In the genomic region with DNA sequence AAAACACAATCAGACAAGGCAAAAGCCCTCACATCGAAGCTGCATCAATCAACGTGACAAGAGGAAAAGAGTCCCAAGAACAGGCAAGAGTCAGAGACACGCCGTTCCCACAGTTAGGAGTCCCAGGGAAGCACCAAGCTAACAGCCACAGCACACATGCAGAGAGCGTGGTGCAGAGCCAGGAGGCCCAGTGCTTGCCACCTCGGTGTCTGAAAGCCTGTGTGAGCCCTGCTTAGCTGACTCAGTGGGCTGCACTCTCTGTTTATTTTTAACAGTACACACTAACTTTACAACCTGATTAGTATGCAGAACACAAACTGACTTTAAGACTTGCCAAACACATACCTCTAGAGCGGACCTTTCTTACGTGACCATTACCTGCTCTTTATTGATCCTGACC, we compare ENCODE assay signal across 26 mouse cellular contexts. TPM values are rescaled to one million over a fixed set of nuclear protein-coding genes. Genes with fewer than 3 reads are reported as not detected.
"Had no signal": no experiment of that assay in that cellular context is flagged by ENCODE, and none has a peak within 500 bp of the region (broad histone marks: within the 10 kb centered on the region; RNA-seq: fewer than 3 reads in every experiment).

No protein-coding gene starts in this region.

- H3K4me1 ChIP-seq: hindbrain, embryonic 13.5 days; hindbrain, embryonic 15.5 days; limb, embryonic 10.5 days; limb, embryonic 12.5 days; liver, embryonic 13.5 days; liver, embryonic 15.5 days had no signal

- H3K9ac ChIP-seq: heart, embryonic 13.5 days; heart, embryonic 15.5 days; hindbrain, embryonic 13.5 days; hindbrain, embryonic 15.5 days; limb, embryonic 12.5 days; liver, embryonic 13.5 days; liver, embryonic 15.5 days had no signal

- H3K27ac ChIP-seq: gastrocnemius, adult 2 months; heart, embryonic 10.5 days; heart, embryonic 13.5 days; heart, embryonic 15.5 days; hindbrain, embryonic 13.5 days; hindbrain, embryonic 15.5 days; hindbrain, postnatal 0 days; layer of hippocampus, adult 2 months; left cerebral cortex, adult 2 months; limb, embryonic 10.5 days; limb, embryonic 12.5 days; liver, embryonic 13.5 days; liver, embryonic 15.5 days had no signal

- H3K4me2 ChIP-seq: heart, embryonic 13.5 days; heart, embryonic 15.5 days; hindbrain, embryonic 13.5 days; hindbrain, embryonic 15.5 days; limb, embryonic 12.5 days; liver, embryonic 11.5 days; liver, embryonic 13.5 days; liver, embryonic 15.5 days had no signal

- H3K27me3 ChIP-seq: heart, embryonic 13.5 days; heart, embryonic 15.5 days; hindbrain, embryonic 13.5 days; hindbrain, embryonic 15.5 days; limb, embryonic 12.5 days; liver, embryonic 13.5 days; liver, embryonic 15.5 days had no signal

- ATAC-seq: forebrain, embryonic 16.5 days; hindbrain, postnatal 0 days; intestine, embryonic 16.5 days had no signal

- H3K4me3 ChIP-seq: gastrocnemius, adult 2 months; heart, embryonic 10.5 days; heart, embryonic 13.5 days; heart, embryonic 15.5 days; hindbrain, embryonic 13.5 days; hindbrain, embryonic 15.5 days; layer of hippocampus, adult 2 months; left cerebral cortex, adult 2 months; limb, embryonic 10.5 days; limb, embryonic 12.5 days; liver, embryonic 13.5 days; liver, embryonic 15.5 days had no signal

- DNase-seq: gastrocnemius, adult 2 months; gastrocnemius, postnatal 10 days; gastrocnemius, postnatal 25 days; heart, adult 18-20 months; heart, postnatal 14 days; heart, postnatal 36 days; liver; liver, embryonic 13.5 days had no signal

- H3K9me3 ChIP-seq: heart, embryonic 10.5 days; heart, embryonic 13.5 days; heart, embryonic 15.5 days; hindbrain, embryonic 13.5 days; hindbrain, embryonic 15.5 days; limb, embryonic 10.5 days; limb, embryonic 12.5 days; liver, embryonic 13.5 days; liver, embryonic 15.5 days had no signal

RNA-seq across cellular contexts. Expression of gene Tldc2, which starts 17.6 kb away (rescaled TPM):
- polyA plus RNA-seq: forebrain, embryonic 16.5 days; heart, embryonic 10.5 days; heart, embryonic 13.5 days; heart, embryonic 15.5 days; heart, postnatal 0 days; hindbrain, embryonic 11.5 days; hindbrain, embryonic 13.5 days; hindbrain, embryonic 15.5 days; intestine, embryonic 14.5 days; intestine, embryonic 16.5 days; limb, embryonic 10.5 days; limb, embryonic 12.5 days; limb, embryonic 14.5 days; liver, embryonic 11.5 days; liver, embryonic 13.5 days; liver, embryonic 15.5 days had no signal
